ENCODE assay signal across 14 mouse cellular contexts in the genomic region with DNA sequence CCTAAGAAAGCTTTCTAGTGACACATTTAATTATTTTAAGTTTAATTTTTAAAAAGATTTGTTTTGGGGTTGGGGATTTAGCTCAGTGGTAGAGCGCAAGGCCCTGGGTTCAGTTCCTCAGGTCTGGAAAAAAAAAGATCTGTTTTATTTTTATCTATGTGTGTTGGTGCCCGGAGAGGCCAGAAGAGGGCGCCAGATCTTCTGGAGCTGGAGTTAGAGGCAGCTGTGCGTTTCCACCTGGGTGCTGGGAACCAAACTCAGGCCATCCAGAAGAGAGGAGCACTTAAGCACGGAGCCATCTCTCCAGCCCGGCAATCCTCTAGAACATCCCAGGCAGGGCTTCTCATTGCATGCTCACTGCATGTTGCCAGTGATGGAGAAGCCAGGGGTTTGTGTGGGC. TPM values are rescaled to one million over a fixed set of nuclear protein-coding genes. Genes with fewer than 3 reads are reported as not detected.
A peak's percentile ranks its signal among the peaks of the same experiment; 100 is the strongest.
DNase-seq lines count a peak whose midpoint lies in the region; ATAC-seq and TF ChIP-seq lines count a peak whose summit lies in the region.
"Had no signal": no experiment of that assay in that cellular context is flagged by ENCODE, and none has a peak within 500 bp of the region (broad histone marks: within the 10 kb centered on the region; RNA-seq: fewer than 3 reads in every experiment).

No protein-coding gene starts in this region.

- no peaks in the 10 kb centered on the region for H3K4me1 ChIP-seq in thymus, adult 2 months (replicated peaks; ENCODE audit: control insufficient read depth, insufficient read depth, low read length)
- H3K4me1 ChIP-seq in forebrain, embryonic 13.5 days: no peaks in the 10 kb centered on the region
- H3K4me1 ChIP-seq: hindbrain, embryonic 15.5 days had no signal

- intact Hi-C loops in left cerebral cortex, adult 2 months (cut with DNase I): no loop called here
- intact Hi-C loops in left cerebral cortex, postnatal 25 days (cut with DNase I): loop anchor here (10.0 kb wide), 1 partner anchor 352 kb away; no protein-coding TSS in a partner anchor

- ATAC-seq in CD4-positive, CD25-positive, alpha-beta regulatory T cell, adult 4 months: no peak
- ATAC-seq in forebrain, embryonic 13.5 days: no peak

- peak; percentile 45 for DNase-seq in CD4-positive, CD25-positive, alpha-beta regulatory T cell, adult 2 months (ENCODE audit: low read depth, low spot score)
- no peak for DNase-seq in left cerebral cortex, adult 2 months (ENCODE audit: extremely low spot score in 1 of 2, low spot score in 2 of 2)
- no peak for DNase-seq in left cerebral cortex, postnatal 25 days (ENCODE audit: low spot score in 2 of 2)
- no peak for DNase-seq in thymus, adult 2 months
- no peak for DNase-seq in thymus, postnatal 25 days
- DNase-seq in adrenal gland, postnatal 36 days: no peak
- DNase-seq: cerebellum, adult 18-20 months had no signal

- peaks cover 17% of the 10 kb centered on the region for H3K36me3 ChIP-seq in thymus, adult 2 months (ENCODE audit: control insufficient read depth, insufficient read depth, low read length)
- H3K36me3 ChIP-seq in forebrain, embryonic 13.5 days (ENCODE audit: poor library complexity, severe bottlenecking): peaks cover 70% of the 10 kb centered on the region

- 95% methylated on average over 6 of the region's 6 CpGs for WGBS in thymus, adult 2 months
- WGBS in forebrain, embryonic 13.5 days: 88% methylated on average over 6 of the region's 6 CpGs

- no peaks in the 10 kb centered on the region for H3K27me3 ChIP-seq in thymus, adult 2 months (ENCODE audit: control insufficient read depth, insufficient read depth, low read length)
- H3K27me3 ChIP-seq in forebrain, embryonic 13.5 days: no peaks in the 10 kb centered on the region
- H3K27me3 ChIP-seq: hindbrain, embryonic 15.5 days; liver, embryonic 15.5 days; neural tube, embryonic 15.5 days had no signal

- H3K27ac ChIP-seq in left cerebral cortex, adult 2 months: no peak overlapping the region
- no peak overlapping the region for H3K27ac ChIP-seq in thymus, adult 2 months (ENCODE audit: control insufficient read depth, insufficient read depth, low read length)
- H3K27ac ChIP-seq in forebrain, embryonic 13.5 days: no peak overlapping the region
- H3K27ac ChIP-seq: hindbrain, embryonic 15.5 days; liver, embryonic 15.5 days; neural tube, embryonic 15.5 days had no signal

- H3K4me2 ChIP-seq in forebrain, embryonic 13.5 days: no peak overlapping the region
- H3K4me2 ChIP-seq: hindbrain, embryonic 15.5 days; liver, embryonic 15.5 days; neural tube, embryonic 15.5 days had no signal

- no peaks in the 10 kb centered on the region; the same call in 1 of the 2 replicates for H3K9me3 ChIP-seq in forebrain, embryonic 13.5 days (replicated peaks)
- H3K9me3 ChIP-seq: G1E; hindbrain, embryonic 15.5 days; liver, embryonic 15.5 days; neural tube, embryonic 15.5 days had no signal

- H3K9ac ChIP-seq in forebrain, embryonic 13.5 days: no peak overlapping the region
- H3K9ac ChIP-seq: hindbrain, embryonic 15.5 days; liver, embryonic 15.5 days; neural tube, embryonic 15.5 days had no signal

- TF ChIP-seq CTCF in left cerebral cortex, adult 2 months (IDR thresholded peaks at IDR 0.05): peak; percentile 34
- TF ChIP-seq CTCF in thymus, adult 2 months (IDR thresholded peaks at IDR 0.05; ENCODE audit: borderline replicate concordance, control insufficient read depth, extremely low read depth, insufficient read depth, low read length, poor library complexity): peak; percentile 62; the same call in 1 of the 2 replicates

- no peak for TF ChIP-seq POLR2A in thymus, adult 2 months (IDR thresholded peaks at IDR 0.05; ENCODE audit: control insufficient read depth, extremely low read depth, insufficient read depth, low read length, poor library complexity)

- H3K4me3 ChIP-seq in left cerebral cortex, adult 2 months: no peak overlapping the region
- no peak overlapping the region for H3K4me3 ChIP-seq in thymus, adult 2 months (ENCODE audit: control insufficient read depth, insufficient read depth, low read length)
- H3K4me3 ChIP-seq in forebrain, embryonic 13.5 days: no peak overlapping the region
- H3K4me3 ChIP-seq: hindbrain, embryonic 15.5 days; liver, embryonic 15.5 days; neural tube, embryonic 15.5 days had no signal

RNA-seq across cellular contexts. Expression of gene Pink1, which starts 9.7 kb away (rescaled TPM):
- 10 to 100 TPM; 12.9 to 22.6 TPM for polyA plus RNA-seq in CD4-positive, CD25-positive, alpha-beta regulatory T cell, adult 4 months (2017; shearing (Covaris generic))
- total RNA-seq in left cerebral cortex, adult 2 months (2021): 100 to 1,000 TPM; 302 to 313 TPM
- 100 to 1,000 TPM; 261 to 283 TPM for total RNA-seq in left cerebral cortex, postnatal 25 days (2021)
- 82.3 and 103 TPM in 2 replicates for polyA plus RNA-seq in thymus, adult 2 months (2012; rRNA removed)
- 100 to 1,000 TPM; 141 to 211 TPM for total RNA-seq in adrenal gland, postnatal 36 days (2021)
- polyA plus RNA-seq in forebrain, embryonic 13.5 days (2015; fragmentation: Nextera tagmentation; extraction: Ambion mirVana): 62.4 and 64.2 TPM in 2 replicates

RNA-seq across cellular contexts. Expression of gene Ddost, which starts 11.8 kb away (rescaled TPM):
- polyA plus RNA-seq in CD4-positive, CD25-positive, alpha-beta regulatory T cell, adult 4 months (2017; shearing (Covaris generic)): 100 to 1,000 TPM in 1 of 2 experiments, 10 to 100 TPM in 1; 92.3 to 122 TPM
- total RNA-seq in left cerebral cortex, adult 2 months (2021): 10 to 100 TPM; 82.4 to 88.9 TPM
- 10 to 100 TPM; 94.8 to 96.3 TPM for total RNA-seq in left cerebral cortex, postnatal 25 days (2021)
- polyA plus RNA-seq in thymus, adult 2 months (2012; rRNA removed): 173 and 195 TPM in 2 replicates
- total RNA-seq in adrenal gland, postnatal 36 days (2021): 100 to 1,000 TPM; 127 to 132 TPM
- polyA plus RNA-seq in forebrain, embryonic 13.5 days (2015; fragmentation: Nextera tagmentation; extraction: Ambion mirVana): 176 and 192 TPM in 2 replicates

RNA-seq across cellular contexts. Expression of gene Cda, which starts 51.4 kb away (rescaled TPM):
- not detected for polyA plus RNA-seq in CD4-positive, CD25-positive, alpha-beta regulatory T cell, adult 4 months (2017; shearing (Covaris generic))
- 1 to 10 TPM; 3.8 to 4.0 TPM for total RNA-seq in left cerebral cortex, adult 2 months (2021)
- 1 to 10 TPM; 1.7 to 2.1 TPM for total RNA-seq in left cerebral cortex, postnatal 25 days (2021)
- polyA plus RNA-seq in thymus, adult 2 months (2012; rRNA removed): 0.24 and 0.60 TPM in 2 replicates
- total RNA-seq in adrenal gland, postnatal 36 days (2021): 10 to 100 TPM in 1 of 2 experiments, 1 to 10 TPM in 1; 6.9 to 15.0 TPM
- polyA plus RNA-seq in forebrain, embryonic 13.5 days (2015; fragmentation: Nextera tagmentation; extraction: Ambion mirVana): 1.9 and 2.2 TPM in 2 replicates
- total RNA-seq: G1E; megakaryocyte, adult 5-6 weeks had no signal
- polyA plus RNA-seq: G1E had no signal
